Mouse (Mus musculus) heart, embryonic 12.5 days (tissue): Measurements from ENCODE around the gene Hist1h3d. TPM values are rescaled to one million over a fixed set of nuclear protein-coding genes. Genes with fewer than 3 reads are reported as not detected.
"Not testable (repeated sequence)": the region's sequence is repeated elsewhere in the genome, so short reads cannot be mapped to it uniquely, and the experiment has no call there.

Experiments
- ATAC-seq: fragments of 200-750 bp; cut with Nextera tagmentation; 2 replicates; pipeline ENCODE4 v1.8.0; 2017; ENCODE audit warnings: moderate TSS enrichment, moderate library complexity; ENCODE audit not compliant: insufficient number of reproducible peaks, low FRiP score
- H3K27ac ChIP-seq: fragments of 300-500 bp; sonication (generic); 2 replicates; pipeline ENCODE4 v1.5.1; 2016; ENCODE audit warnings: mild to moderate bottlenecking, moderate library complexity; ENCODE audit not compliant: poor library complexity, severe bottlenecking
- H3K27me3 ChIP-seq: fragments of 300-500 bp; sonication (generic); replicated peaks from 2 replicates; pipeline ENCODE4 v1.6.1; 2016; ENCODE audit warnings: mild to moderate bottlenecking, moderate library complexity
- H3K36me3 ChIP-seq: fragments of 300-500 bp; sonication (generic); 2 replicates; pipeline ENCODE4 v1.6.1; 2016; ENCODE audit warnings: mild to moderate bottlenecking, moderate library complexity
- H3K4me1 ChIP-seq: fragments of 300-500 bp; sonication (generic); replicated peaks from 2 replicates; pipeline ENCODE4 v1.6.1; 2016; ENCODE audit warnings: mild to moderate bottlenecking
- H3K4me2 ChIP-seq: fragments of 300-500 bp; sonication (generic); 2 replicates; pipeline ENCODE4 v1.6.1; 2016; ENCODE audit warnings: mild to moderate bottlenecking, moderate library complexity
- H3K4me3 ChIP-seq: fragments of 300-500 bp; sonication (generic); 2 replicates; pipeline ENCODE4 v1.5.1; 2016; ENCODE audit warnings: mild to moderate bottlenecking
- H3K9ac ChIP-seq: fragments of 300-500 bp; sonication (generic); 2 replicates; pipeline ENCODE4 v1.6.1; 2016; ENCODE audit warnings: mild to moderate bottlenecking, moderate library complexity
- H3K9me3 ChIP-seq: fragments of 300-500 bp; sonication (generic); replicated peaks from 2 replicates; pipeline ENCODE4 v1.6.1; 2016; ENCODE audit warnings: mild to moderate bottlenecking, moderate library complexity
- WGBS: fragments of 180-500 bp; shearing (Covaris S2); methylation state at CpG from one replicate; pipeline ENCODE4 v1.1.7; 2016; 5-methylcytosine and 5-hydroxymethylcytosine counted together
- polyA plus RNA-seq: library from polyadenylated mRNA; unstranded; fragments of >200 nt; fragmentation: Nextera tagmentation; extraction: Ambion mirVana; gene quantifications from 2 replicates; pipeline ENCODE4 v1.2.1, GENCODE M21; 2016

Gene Hist1h3d
- polyA plus RNA-seq, 1 experiment from 2014 or later, result 1.4 TPM

- no peak for ATAC-seq
- H3K4me1 ChIP-seq, result peaks cover 24% of the 10 kb centered on the region
- 2% methylated on average over 15 of the region's 15 CpGs for WGBS
- peak overlapping the region; percentile 74 for H3K9ac ChIP-seq
- no peaks in the 10 kb centered on the region for H3K9me3 ChIP-seq
- no peaks in the 10 kb centered on the region for H3K27me3 ChIP-seq
- H3K36me3 ChIP-seq, result no peaks in the 10 kb centered on the region
- H3K4me3 ChIP-seq, result peak overlapping the region; percentile 63
- peak overlapping the region; percentile 86 for H3K27ac ChIP-seq
- peak overlapping the region; percentile 80 for H3K4me2 ChIP-seq
Observed at GRCm38 (mm10) chr13:23534368-23535131, 41.0 kb upstream of the Hist1h3d start.

GRCm38 (mm10) chr13:23535137-23536075 is 40.2 kb upstream of the Hist1h3d start, which contains the start of gene Hist1h3g:
Gene Hist1h3g, plus strand, starts transcription at chr13:23535422.
- peak within 1 kb of the TSS; percentile 80 for H3K4me2 ChIP-seq
- ATAC-seq, result peak; percentile 88
- peak within 1 kb of the TSS; percentile 63 for H3K4me3 ChIP-seq
- not testable (repeated sequence) for H3K36me3 ChIP-seq, H3K9me3 ChIP-seq, H3K27me3 ChIP-seq
- H3K9ac ChIP-seq, result peak within 1 kb of the TSS; percentile 76
- H3K4me1 ChIP-seq, result peaks cover 24% of the 10 kb centered on the region
- H3K27ac ChIP-seq, result peak within 1 kb of the TSS; percentile 86
- under 1% methylated on average over 50 of the region's 62 CpGs for WGBS

GRCm38 (mm10) chr13:23536076-23536822 is 39.3 kb upstream of the Hist1h3d start:
- Histone ChIP-seq H3K9me3 (no peaks in the 10 kb centered on the region), H3K36me3 (no peaks in the 10 kb centered on the region), H3K9ac (peak overlapping the region; percentile 70), H3K4me1 (peaks cover 24% of the 10 kb centered on the region), H3K4me2 (peak overlapping the region; percentile 68), H3K4me3 (peak overlapping the region; percentile 43), H3K27me3 (no peaks in the 10 kb centered on the region), H3K27ac (peak overlapping the region; percentile 51; the same call in 1 of the 2 replicates)
- no peak for ATAC-seq
- WGBS, result 25% methylated on average over 7 of the region's 7 CpGs

GRCm38 (mm10) chr13:23537006-23537710 is 38.4 kb upstream of the Hist1h3d start:
- no peak overlapping the region for H3K9ac ChIP-seq
- no peaks in the 10 kb centered on the region for H3K9me3 ChIP-seq
- H3K4me1 ChIP-seq, result peaks cover 25% of the 10 kb centered on the region
- no peak overlapping the region for H3K4me3 ChIP-seq
- H3K27me3 ChIP-seq, result no peaks in the 10 kb centered on the region
- no peak overlapping the region for H3K27ac ChIP-seq
- WGBS, result 78% methylated on average over 3 of the region's 3 CpGs
- no peak for ATAC-seq
- peak overlapping the region; percentile 36; the same call in 1 of the 2 replicates for H3K4me2 ChIP-seq
- H3K36me3 ChIP-seq, result no peaks in the 10 kb centered on the region

GRCm38 (mm10) chr13:23538249-23538648 is 37.3 kb upstream of the Hist1h3d start:
- Histone ChIP-seq H3K9ac (no peak overlapping the region), H3K27ac (no peak overlapping the region), H3K36me3 (no peaks in the 10 kb centered on the region), H3K4me2 (no peak overlapping the region), H3K4me1 (peaks cover 19% of the 10 kb centered on the region), H3K27me3 (no peaks in the 10 kb centered on the region), H3K4me3 (no peak overlapping the region), H3K9me3 (no peaks in the 10 kb centered on the region)
- no peak for ATAC-seq
- 84% methylated on average over 5 of the region's 5 CpGs for WGBS

GRCm38 (mm10) chr13:23539821-23540220 is 35.7 kb upstream of the Hist1h3d start:
- H3K36me3 ChIP-seq, H3K27ac ChIP-seq, H3K9ac ChIP-seq, ATAC-seq, H3K4me3 ChIP-seq, H3K9me3 ChIP-seq, H3K4me2 ChIP-seq, H3K27me3 ChIP-seq: not testable (repeated sequence)
- WGBS, result 59% methylated on average over 1 of the region's 1 CpGs
- peaks cover 15% of the 10 kb centered on the region for H3K4me1 ChIP-seq

GRCm38 (mm10) chr13:23541497-23541896 is 34.1 kb upstream of the Hist1h3d start:
- peaks cover 10% of the 10 kb centered on the region for H3K4me1 ChIP-seq
- 78% methylated on average over 3 of the region's 3 CpGs for WGBS

GRCm38 (mm10) chr13:23542225-23542980 is 33.2 kb upstream of the Hist1h3d start:
- H3K36me3 ChIP-seq, ATAC-seq, H3K4me1 ChIP-seq, H3K27me3 ChIP-seq, H3K9me3 ChIP-seq: not testable (repeated sequence)
- Histone ChIP-seq H3K9ac (peak overlapping the region; percentile 71), H3K27ac (peak overlapping the region; percentile 94), H3K4me2 (peak overlapping the region; percentile 82), H3K4me3 (peak overlapping the region; percentile 56)
- WGBS, result 8% methylated on average over 3 of the region's 3 CpGs

More at GRCm38 (mm10) chr13:23541497-23541896, 34.1 kb upstream of the Hist1h3d start:
- ATAC-seq, result no peak
- no peaks in the 10 kb centered on the region for H3K36me3 ChIP-seq
- no peak overlapping the region for H3K4me2 ChIP-seq
- H3K27me3 ChIP-seq, result no peaks in the 10 kb centered on the region
- H3K9me3 ChIP-seq, result no peaks in the 10 kb centered on the region
- H3K9ac ChIP-seq, result no peak overlapping the region
- H3K27ac ChIP-seq, result no peak overlapping the region
- H3K4me3 ChIP-seq, result no peak overlapping the region

- Histone ChIP-seq H3K4me3 (peak within 1 kb of the TSS; percentile 57), H3K4me2 (peak within 1 kb of the TSS; percentile 82), H3K27ac (peak within 1 kb of the TSS; percentile 94), H3K9ac (peak within 1 kb of the TSS; percentile 71)
- 1% methylated on average over 42 of the region's 42 CpGs for WGBS
- not testable (repeated sequence) for H3K9me3 ChIP-seq, H3K4me1 ChIP-seq, H3K36me3 ChIP-seq, H3K27me3 ChIP-seq
- peak; percentile 93 for ATAC-seq
Observed at GRCm38 (mm10) chr13:23542999-23543607, 32.5 kb upstream of the Hist1h3d start, which contains the start of gene Hist1h2bh. Gene Hist1h2bh, minus strand, starts transcription at chr13:23543392.
